Comparison of ENCODE assay signal across 23 mouse cellular contexts in genomic region chr5:43692489-43692888, GRCm38 (mm10). TPM values are rescaled to one million over a fixed set of nuclear protein-coding genes. Genes with fewer than 3 reads are reported as not detected.
A peak's percentile ranks its signal among the peaks of the same experiment; 100 is the strongest.
DNase-seq lines count a peak whose midpoint lies in the region; ATAC-seq and TF ChIP-seq lines count a peak whose summit lies in the region.
"Had no signal": no experiment of that assay in that cellular context is flagged by ENCODE, and none has a peak within 500 bp of the region (broad histone marks: within the 10 kb centered on the region; RNA-seq: fewer than 3 reads in every experiment).

No protein-coding gene starts in this region.

- TF ChIP-seq CTCF in kidney, postnatal 0 days (IDR thresholded peaks at IDR 0.05; ENCODE audit: low read depth) = no peak

- ATAC-seq in kidney, postnatal 0 days (replicated peaks; ENCODE audit: low FRiP score, low read depth) = 0 out of 2 replicates have a peak, but pooled peaks have one; percentile 33
- no peak for ATAC-seq in hindbrain, embryonic 14.5 days (ENCODE audit: low FRiP score)
- ATAC-seq: forebrain, embryonic 16.5 days; intestine, embryonic 15.5 days; midbrain, embryonic 16.5 days had no signal

- no peak overlapping the region for H3K27ac ChIP-seq in kidney, postnatal 0 days
- H3K27ac ChIP-seq in hindbrain, embryonic 14.5 days = no peak overlapping the region
- H3K27ac ChIP-seq: gastrocnemius, adult 2 months; hindbrain, embryonic 15.5 days; intestine, embryonic 15.5 days; kidney, embryonic 15.5 days; layer of hippocampus, adult 2 months; stomach, embryonic 15.5 days had no signal

- H3K27me3 ChIP-seq in kidney, postnatal 0 days (ENCODE audit: insufficient read depth, low read length) = no peaks in the 10 kb centered on the region
- H3K27me3 ChIP-seq in hindbrain, embryonic 14.5 days (ENCODE audit: control insufficient read depth, insufficient read depth, low read length) = no peaks in the 10 kb centered on the region
- H3K27me3 ChIP-seq: heart, embryonic 12.5 days; hindbrain, embryonic 15.5 days; intestine, embryonic 15.5 days; kidney, embryonic 15.5 days; stomach, embryonic 15.5 days had no signal

- no peak for DNase-seq in kidney, postnatal 0 days (ENCODE audit: low spot score)
- DNase-seq in kidney, postnatal 10 days = no peak
- peak; percentile 100 for DNase-seq in 3T3-L1 (ENCODE audit: low read depth, low spot score)
- DNase-seq in Muller cell, postnatal 12 days (ENCODE audit: inconsistent ontology term) = peak; percentile 69
- peak; percentile 6 for DNase-seq in large intestine, adult 2 months (ENCODE audit: low read depth, low spot score)
- DNase-seq in hindbrain, embryonic 14.5 days (ENCODE audit: low spot score) = no peak
- DNase-seq in left cerebral cortex, adult 18-20 months (ENCODE audit: low spot score in 2 of 2) = no peak
- DNase-seq: cerebellum, adult 9-10 months; gastrocnemius, adult 2 months; heart, postnatal 36 days; layer of hippocampus, postnatal 36 days; liver; lung, adult 18-20 months; right cerebral cortex, postnatal 25 days; thymus, adult 2 months had no signal

- H3K9me3 ChIP-seq in kidney, postnatal 0 days (replicated peaks; ENCODE audit: low read length) = no peaks in the 10 kb centered on the region
- H3K9me3 ChIP-seq in hindbrain, embryonic 14.5 days (ENCODE audit: control insufficient read depth, low read length) = no peaks in the 10 kb centered on the region
- H3K9me3 ChIP-seq: heart, embryonic 12.5 days; hindbrain, embryonic 15.5 days; intestine, embryonic 15.5 days; kidney, embryonic 15.5 days; stomach, embryonic 15.5 days had no signal

- no peak overlapping the region for H3K4me2 ChIP-seq in kidney, postnatal 0 days (ENCODE audit: low read length)
- no peak overlapping the region for H3K4me2 ChIP-seq in hindbrain, embryonic 14.5 days (replicated peaks)
- H3K4me2 ChIP-seq: heart, embryonic 12.5 days; hindbrain, embryonic 15.5 days; intestine, embryonic 15.5 days; kidney, embryonic 15.5 days; stomach, embryonic 15.5 days had no signal

- WGBS in kidney, postnatal 0 days = 66% methylated on average over 4 of the region's 4 CpGs
- 55% methylated on average over 4 of the region's 4 CpGs for WGBS in large intestine, adult 2 months
- WGBS in hindbrain, embryonic 14.5 days = 86% methylated on average over 4 of the region's 4 CpGs

- peaks cover 59% of the 10 kb centered on the region for H3K36me3 ChIP-seq in kidney, postnatal 0 days (ENCODE audit: insufficient read depth, low read length)
- H3K36me3 ChIP-seq in hindbrain, embryonic 14.5 days (replicated peaks; ENCODE audit: control insufficient read depth, insufficient read depth) = peaks cover 60% of the 10 kb centered on the region
- H3K36me3 ChIP-seq: intestine, embryonic 15.5 days had no signal

- no peaks in the 10 kb centered on the region for H3K4me1 ChIP-seq in kidney, postnatal 0 days (replicated peaks; ENCODE audit: insufficient read depth, low read length)
- no peaks in the 10 kb centered on the region for H3K4me1 ChIP-seq in hindbrain, embryonic 14.5 days (replicated peaks; ENCODE audit: control insufficient read depth, insufficient read depth, low read length)
- H3K4me1 ChIP-seq: heart, embryonic 12.5 days; hindbrain, embryonic 15.5 days; intestine, embryonic 15.5 days; kidney, embryonic 15.5 days; stomach, embryonic 15.5 days had no signal

- no peak overlapping the region for H3K4me3 ChIP-seq in kidney, postnatal 0 days (replicated peaks; ENCODE audit: low read depth, low read length)
- H3K4me3 ChIP-seq in hindbrain, embryonic 14.5 days (replicated peaks; ENCODE audit: low read length) = no peak overlapping the region
- H3K4me3 ChIP-seq: gastrocnemius, adult 2 months; heart, embryonic 12.5 days; hindbrain, embryonic 15.5 days; intestine, embryonic 15.5 days; kidney, embryonic 15.5 days; layer of hippocampus, adult 2 months; stomach, embryonic 15.5 days had no signal

- H3K9ac ChIP-seq in kidney, postnatal 0 days (ENCODE audit: low read depth, low read length) = no peak overlapping the region
- no peak overlapping the region for H3K9ac ChIP-seq in hindbrain, embryonic 14.5 days
- H3K9ac ChIP-seq: heart, embryonic 12.5 days; hindbrain, embryonic 15.5 days; intestine, embryonic 15.5 days; kidney, embryonic 15.5 days; stomach, embryonic 15.5 days had no signal

RNA-seq across cellular contexts. Expression of gene Cc2d2a, which starts 30.3 kb away (rescaled TPM):
- 10.8 and 13.0 TPM in 2 replicates for polyA plus RNA-seq in kidney, postnatal 0 days (2015; fragmentation: Nextera tagmentation; extraction: Ambion mirVana)
- 1.6 and 1.9 TPM in 2 replicates for polyA plus RNA-seq in large intestine, adult 2 months (2012; rRNA removed)
- 6.1 and 6.3 TPM in 2 replicates for polyA plus RNA-seq in hindbrain, embryonic 14.5 days (2014; fragmentation: Nextera tagmentation; extraction: Ambion mirVana)
- total RNA-seq in left cerebral cortex, adult 18-20 months (2021) = 10 to 100 TPM; 14.1 to 19.3 TPM

Comparison
In these comparisons a context has a peak if more than half of its experiments do, and no peak if none do; other contexts are left out.
1. DNase-seq: peak in 3T3-L1 (single experiment), Muller cell, postnatal 12 days (single experiment) and large intestine, adult 2 months (single experiment); none in kidney, postnatal 0 days (single experiment), kidney, postnatal 10 days (single experiment), hindbrain, embryonic 14.5 days (single experiment) and left cerebral cortex, adult 18-20 months (0 of 2).